Mouse (Mus musculus): ENCODE measurements around the gene Smagp.
"Not testable (repeated sequence)": the region's sequence is repeated elsewhere in the genome, so short reads cannot be mapped to it uniquely, and the experiment has no call there.

Smagp gene

GRCm38 (mm10) chr15:100622164-100622563 is 14.6 kb downstream of the Smagp start:
- DNase-seq = no peak

- not testable (repeated sequence) for DNase-seq
Observed at GRCm38 (mm10) chr15:100621671-100622070, 15.1 kb downstream of the Smagp start.

GRCm38 (mm10) chr15:100619200-100619599 is 17.5 kb downstream of the Smagp start:
- DNase-seq = no peak

- DNase-seq = no peak
Observed at GRCm38 (mm10) chr15:100616221-100616620, 20.5 kb downstream of the Smagp start.

- DNase-seq = peak; percentile 90
Observed at GRCm38 (mm10) chr15:100615825-100616220, 20.9 kb downstream of the Smagp start.

GRCm38 (mm10) chr15:100614996-100615824 is 21.5 kb downstream of the Smagp start, which contains the start of gene Dazap2:
TSS of gene Dazap2 (plus strand) at chr15:100615349.
- DNase-seq = peak; percentile 98

- DNase-seq = no peak
Observed at GRCm38 (mm10) chr15:100614218-100614995, 22.3 kb downstream of the Smagp start.

- peak; percentile 66 for DNase-seq
Observed at GRCm38 (mm10) chr15:100613584-100613983, 23.2 kb downstream of the Smagp start.

GRCm38 (mm10) chr15:100612432-100612831 is 24.3 kb downstream of the Smagp start:
- DNase-seq = no peak

- no peak for DNase-seq
Observed at GRCm38 (mm10) chr15:100611951-100612350, 24.8 kb downstream of the Smagp start.

- DNase-seq = not testable (repeated sequence)
Observed at GRCm38 (mm10) chr15:100606677-100607076, 30.1 kb downstream of the Smagp start.

- DNase-seq = no peak
Observed at GRCm38 (mm10) chr15:100601669-100602068, 35.1 kb downstream of the Smagp start.

- DNase-seq = no peak
Observed at GRCm38 (mm10) chr15:100600696-100601272, 36.0 kb downstream of the Smagp start.

- DNase-seq = peak; percentile 67
Observed at GRCm38 (mm10) chr15:100600047-100600695, 36.6 kb downstream of the Smagp start.

GRCm38 (mm10) chr15:100599276-100600046 is 37.3 kb downstream of the Smagp start, which contains the start of gene Pou6f1:
TSS of gene Pou6f1 (minus strand) at chr15:100599984.
- peak; percentile 27 for DNase-seq

GRCm38 (mm10) chr15:100598883-100599275 is 37.9 kb downstream of the Smagp start:
- DNase-seq = peak; percentile 29

- no peak for DNase-seq
Observed at GRCm38 (mm10) chr15:100598287-100598882, 38.4 kb downstream of the Smagp start.

GRCm38 (mm10) chr15:100592817-100593216 is 43.9 kb downstream of the Smagp start:
- no peak for DNase-seq

GRCm38 (mm10) chr15:100590436-100590835 is 46.3 kb downstream of the Smagp start:
- no peak for DNase-seq

GRCm38 (mm10) chr15:100588297-100588696 is 48.4 kb downstream of the Smagp start:
- no peak for DNase-seq

- no peak for DNase-seq
Observed at GRCm38 (mm10) chr15:100587166-100587565, 49.6 kb downstream of the Smagp start.

- no peak for DNase-seq
Observed at GRCm38 (mm10) chr15:100585931-100586330, 50.8 kb downstream of the Smagp start.

Data from layer of hippocampus, adult 9-11 months (tissue).